Mouse (Mus musculus): ENCODE data around the gene Stra8.

Gene Stra8

GRCm38 (mm10) chr6:34919146-34919545 is 817 bp upstream of the Stra8 start:
- Histone ChIP-seq H3K36me3 (ENCODE audit: insufficient read depth, low read length) (no peaks in the 10 kb centered on the region), H3K4me1 (replicated peaks; ENCODE audit: low read depth, low read length) (peaks cover 35% of the 10 kb centered on the region), H3K4me3 (replicated peaks; ENCODE audit: low read length) (no peak overlapping the region), H3K27me3 (ENCODE audit: insufficient read depth, low read length) (peaks cover 29% of the 10 kb centered on the region), H3K9me3 (ENCODE audit: low read length) (no peaks in the 10 kb centered on the region)
- TF ChIP-seq NANOG (IDR thresholded peaks at IDR 0.05; ENCODE audit: borderline replicate concordance, low read length) = no peak
- no peak for TF ChIP-seq CTCF (conservative IDR thresholded peaks at IDR 0.05; ENCODE audit: low read length)
- no peak for TF ChIP-seq POU5F1 (IDR thresholded peaks at IDR 0.05; ENCODE audit: borderline replicate concordance, low read length)

- TF ChIP-seq NANOG (IDR thresholded peaks at IDR 0.05; ENCODE audit: borderline replicate concordance, low read length) (no peak), CTCF (conservative IDR thresholded peaks at IDR 0.05; ENCODE audit: low read length) (no peak), POU5F1 (IDR thresholded peaks at IDR 0.05; ENCODE audit: borderline replicate concordance, low read length) (no peak)
- H3K27me3 ChIP-seq (ENCODE audit: insufficient read depth, low read length) = peaks cover 27% of the 10 kb centered on the region
- no peak overlapping the region for H3K4me3 ChIP-seq (replicated peaks; ENCODE audit: low read length)
- H3K36me3 ChIP-seq (ENCODE audit: insufficient read depth, low read length) = no peaks in the 10 kb centered on the region
- no peaks in the 10 kb centered on the region for H3K9me3 ChIP-seq (ENCODE audit: low read length)
- H3K4me1 ChIP-seq (replicated peaks; ENCODE audit: low read depth, low read length) = peaks cover 38% of the 10 kb centered on the region
These were observed 668 bp downstream of the Stra8 start for GRCm38 (mm10) chr6:34920631-34921030.

GRCm38 (mm10) chr6:34921941-34922340 is 2.0 kb downstream of the Stra8 start:
- no peak for TF ChIP-seq NANOG (IDR thresholded peaks at IDR 0.05; ENCODE audit: borderline replicate concordance, low read length)
- TF ChIP-seq CTCF (conservative IDR thresholded peaks at IDR 0.05; ENCODE audit: low read length) = peak; percentile 77
- peaks cover 39% of the 10 kb centered on the region for H3K4me1 ChIP-seq (replicated peaks; ENCODE audit: low read depth, low read length)
- no peaks in the 10 kb centered on the region for H3K9me3 ChIP-seq (ENCODE audit: low read length)
- H3K4me3 ChIP-seq (replicated peaks; ENCODE audit: low read length) = peak overlapping the region; percentile 45
- H3K36me3 ChIP-seq (ENCODE audit: insufficient read depth, low read length) = no peaks in the 10 kb centered on the region
- H3K27me3 ChIP-seq (ENCODE audit: insufficient read depth, low read length) = peaks cover 20% of the 10 kb centered on the region

- Histone ChIP-seq H3K9me3 (ENCODE audit: low read length) (no peaks in the 10 kb centered on the region), H3K27me3 (ENCODE audit: insufficient read depth, low read length) (peaks cover 2% of the 10 kb centered on the region; the same call in 1 of the 2 replicates), H3K4me3 (replicated peaks; ENCODE audit: low read length) (no peak overlapping the region), H3K4me1 (replicated peaks; ENCODE audit: low read depth, low read length) (peaks cover 8% of the 10 kb centered on the region; the same call in 1 of the 2 replicates), H3K36me3 (ENCODE audit: insufficient read depth, low read length) (no peaks in the 10 kb centered on the region)
- TF ChIP-seq POU5F1 (IDR thresholded peaks at IDR 0.05; ENCODE audit: borderline replicate concordance, low read length) (no peak), CTCF (conservative IDR thresholded peaks at IDR 0.05; ENCODE audit: low read length) (peak; percentile 91)
These were observed 7.2 kb downstream of the Stra8 start for GRCm38 (mm10) chr6:34927156-34927555.

GRCm38 (mm10) chr6:34927594-34927993 is 7.6 kb downstream of the Stra8 start:
- no peaks in the 10 kb centered on the region for H3K9me3 ChIP-seq (ENCODE audit: low read length)
- H3K36me3 ChIP-seq (ENCODE audit: insufficient read depth, low read length) = no peaks in the 10 kb centered on the region
- H3K4me1 ChIP-seq (replicated peaks; ENCODE audit: low read depth, low read length) = peaks cover 8% of the 10 kb centered on the region; the same call in 1 of the 2 replicates
- no peak for TF ChIP-seq CTCF (conservative IDR thresholded peaks at IDR 0.05; ENCODE audit: low read length)
- TF ChIP-seq POU5F1 (IDR thresholded peaks at IDR 0.05; ENCODE audit: borderline replicate concordance, low read length) = no peak
- TF ChIP-seq NANOG (IDR thresholded peaks at IDR 0.05; ENCODE audit: borderline replicate concordance, low read length) = no peak
- H3K4me3 ChIP-seq (replicated peaks; ENCODE audit: low read length) = no peak overlapping the region
- peaks cover 2% of the 10 kb centered on the region; the same call in 1 of the 2 replicates for H3K27me3 ChIP-seq (ENCODE audit: insufficient read depth, low read length)

- Histone ChIP-seq H3K27me3 (ENCODE audit: insufficient read depth, low read length) (peaks cover 8% of the 10 kb centered on the region; the same call in 1 of the 2 replicates), H3K9me3 (ENCODE audit: low read length) (no peaks in the 10 kb centered on the region), H3K4me3 (replicated peaks; ENCODE audit: low read length) (no peak overlapping the region), H3K36me3 (ENCODE audit: insufficient read depth, low read length) (no peaks in the 10 kb centered on the region), H3K4me1 (replicated peaks; ENCODE audit: low read depth, low read length) (no peaks in the 10 kb centered on the region)
- no peak for TF ChIP-seq NANOG (IDR thresholded peaks at IDR 0.05; ENCODE audit: borderline replicate concordance, low read length)
- no peak for TF ChIP-seq CTCF (conservative IDR thresholded peaks at IDR 0.05; ENCODE audit: low read length)
- no peak for TF ChIP-seq POU5F1 (IDR thresholded peaks at IDR 0.05; ENCODE audit: borderline replicate concordance, low read length)
These were observed 12.7 kb downstream of the Stra8 start for GRCm38 (mm10) chr6:34932633-34933032.

- Histone ChIP-seq H3K36me3 (ENCODE audit: insufficient read depth, low read length) (no peaks in the 10 kb centered on the region), H3K4me1 (replicated peaks; ENCODE audit: low read depth, low read length) (peaks cover 28% of the 10 kb centered on the region), H3K9me3 (ENCODE audit: low read length) (no peaks in the 10 kb centered on the region), H3K27me3 (ENCODE audit: insufficient read depth, low read length) (peaks cover 15% of the 10 kb centered on the region; the same call in 1 of the 2 replicates), H3K4me3 (replicated peaks; ENCODE audit: low read length) (no peak overlapping the region)
- TF ChIP-seq POU5F1 (IDR thresholded peaks at IDR 0.05; ENCODE audit: borderline replicate concordance, low read length) (no peak), CTCF (conservative IDR thresholded peaks at IDR 0.05; ENCODE audit: low read length) (peak; percentile 40), NANOG (IDR thresholded peaks at IDR 0.05; ENCODE audit: borderline replicate concordance, low read length) (no peak)
These were observed 16.8 kb downstream of the Stra8 start for GRCm38 (mm10) chr6:34936743-34937142.

GRCm38 (mm10) chr6:34938280-34938928 is 18.4 kb downstream of the Stra8 start:
- Histone ChIP-seq H3K4me3 (replicated peaks; ENCODE audit: low read length) (no peak overlapping the region), H3K9me3 (ENCODE audit: low read length) (no peaks in the 10 kb centered on the region), H3K36me3 (ENCODE audit: insufficient read depth, low read length) (no peaks in the 10 kb centered on the region), H3K27me3 (ENCODE audit: insufficient read depth, low read length) (peaks cover 17% of the 10 kb centered on the region; the same call in 1 of the 2 replicates), H3K4me1 (replicated peaks; ENCODE audit: low read depth, low read length) (peaks cover 42% of the 10 kb centered on the region)
- no peak for TF ChIP-seq NANOG (IDR thresholded peaks at IDR 0.05; ENCODE audit: borderline replicate concordance, low read length)
- no peak for TF ChIP-seq POU5F1 (IDR thresholded peaks at IDR 0.05; ENCODE audit: borderline replicate concordance, low read length)
- no peak for TF ChIP-seq CTCF (conservative IDR thresholded peaks at IDR 0.05; ENCODE audit: low read length)

GRCm38 (mm10) chr6:34938929-34939325 is 19.0 kb downstream of the Stra8 start:
- no peak overlapping the region for H3K4me3 ChIP-seq (replicated peaks; ENCODE audit: low read length)
- TF ChIP-seq POU5F1 (IDR thresholded peaks at IDR 0.05; ENCODE audit: borderline replicate concordance, low read length) (no peak), NANOG (IDR thresholded peaks at IDR 0.05; ENCODE audit: borderline replicate concordance, low read length) (no peak), CTCF (conservative IDR thresholded peaks at IDR 0.05; ENCODE audit: low read length) (no peak)
- no peaks in the 10 kb centered on the region for H3K9me3 ChIP-seq (ENCODE audit: low read length)
- H3K27me3 ChIP-seq (ENCODE audit: insufficient read depth, low read length) = peaks cover 19% of the 10 kb centered on the region
- H3K36me3 ChIP-seq (ENCODE audit: insufficient read depth, low read length) = no peaks in the 10 kb centered on the region
- H3K4me1 ChIP-seq (replicated peaks; ENCODE audit: low read depth, low read length) = peaks cover 47% of the 10 kb centered on the region

All from E14TG2a.4 (cell line).